Mouse (Mus musculus): ENCODE results near the gene Olfr1510. TPM values are rescaled to one million over a fixed set of nuclear protein-coding genes. Genes with fewer than 3 reads are reported as not detected.
"Not testable (repeated sequence)": the region's sequence is repeated elsewhere in the genome, so short reads cannot be mapped to it uniquely, and the experiment has no call there.

Gene Olfr1510
- polyA plus RNA-seq (2015; fragmentation: Nextera tagmentation; extraction: Ambion mirVana) = not detected in 2 replicates

- H3K9ac ChIP-seq (ENCODE audit: low read depth, low read length) = no peak within 1 kb of the TSS
- H3K9me3 ChIP-seq (ENCODE audit: control insufficient read depth, low read length) = no peaks in the 10 kb centered on the region
- no peak within 1 kb of the TSS for H3K27ac ChIP-seq (ENCODE audit: low read length)
- H3K4me2 ChIP-seq (ENCODE audit: low read depth, low read length) = no peak within 1 kb of the TSS
- no peak for ATAC-seq
- H3K4me3 ChIP-seq (ENCODE audit: low read length) = no peak within 1 kb of the TSS
- 89% methylated on average over 3 of the region's 3 CpGs for WGBS
- no peaks in the 10 kb centered on the region for H3K27me3 ChIP-seq (replicated peaks; ENCODE audit: control insufficient read depth, insufficient read depth, low read length)
- H3K4me1 ChIP-seq (ENCODE audit: control insufficient read depth, insufficient read depth, low read length) = no peaks in the 10 kb centered on the region
- H3K36me3 ChIP-seq (ENCODE audit: control insufficient read depth, insufficient read depth, low read length) = no peaks in the 10 kb centered on the region
Measured at GRCm38 (mm10) chr14:52414273-52414672, at the start of gene Olfr1510. Olfr1510 (minus strand) TSS chr14:52414373.

GRCm38 (mm10) chr14:52461928-52462327 is 47.8 kb upstream of the Olfr1510 start:
- H3K27me3 ChIP-seq (replicated peaks; ENCODE audit: control insufficient read depth, insufficient read depth, low read length) = no peaks in the 10 kb centered on the region
- ATAC-seq = no peak
- H3K4me2 ChIP-seq (ENCODE audit: low read depth, low read length) = no peak overlapping the region
- no peaks in the 10 kb centered on the region for H3K4me1 ChIP-seq (ENCODE audit: control insufficient read depth, insufficient read depth, low read length)
- no peaks in the 10 kb centered on the region for H3K36me3 ChIP-seq (ENCODE audit: control insufficient read depth, insufficient read depth, low read length)
- H3K9ac ChIP-seq (ENCODE audit: low read depth, low read length) = no peak overlapping the region
- no peaks in the 10 kb centered on the region for H3K9me3 ChIP-seq (ENCODE audit: control insufficient read depth, low read length)
- H3K27ac ChIP-seq (ENCODE audit: low read length) = no peak overlapping the region
- H3K4me3 ChIP-seq (ENCODE audit: low read length) = no peak overlapping the region

GRCm38 (mm10) chr14:52451138-52451537 is 37.0 kb upstream of the Olfr1510 start:
- no peak overlapping the region for H3K9ac ChIP-seq (ENCODE audit: low read depth, low read length)
- H3K36me3 ChIP-seq (ENCODE audit: control insufficient read depth, insufficient read depth, low read length) = no peaks in the 10 kb centered on the region
- no peaks in the 10 kb centered on the region for H3K9me3 ChIP-seq (ENCODE audit: control insufficient read depth, low read length)
- H3K4me3 ChIP-seq (ENCODE audit: low read length) = no peak overlapping the region
- no peak overlapping the region for H3K4me2 ChIP-seq (ENCODE audit: low read depth, low read length)
- H3K27ac ChIP-seq (ENCODE audit: low read length) = no peak overlapping the region
- ATAC-seq = no peak
- H3K27me3 ChIP-seq (replicated peaks; ENCODE audit: control insufficient read depth, insufficient read depth, low read length) = no peaks in the 10 kb centered on the region
- no peaks in the 10 kb centered on the region for H3K4me1 ChIP-seq (ENCODE audit: control insufficient read depth, insufficient read depth, low read length)
- 84% methylated on average over 8 of the region's 8 CpGs for WGBS

GRCm38 (mm10) chr14:52442690-52443089 is 28.5 kb upstream of the Olfr1510 start, which contains the start of gene Olfr1509:
Olfr1509 (plus strand) TSS chr14:52442990.
- Histone ChIP-seq H3K4me3 (ENCODE audit: low read length) (no peak within 1 kb of the TSS), H3K36me3 (ENCODE audit: control insufficient read depth, insufficient read depth, low read length) (no peaks in the 10 kb centered on the region), H3K27ac (ENCODE audit: low read length) (no peak within 1 kb of the TSS), H3K9ac (ENCODE audit: low read depth, low read length) (no peak within 1 kb of the TSS), H3K4me2 (ENCODE audit: low read depth, low read length) (no peak within 1 kb of the TSS), H3K4me1 (ENCODE audit: control insufficient read depth, insufficient read depth, low read length) (no peaks in the 10 kb centered on the region), H3K27me3 (replicated peaks; ENCODE audit: control insufficient read depth, insufficient read depth, low read length) (no peaks in the 10 kb centered on the region), H3K9me3 (ENCODE audit: control insufficient read depth, low read length) (no peaks in the 10 kb centered on the region)
- ATAC-seq = no peak

- H3K9me3 ChIP-seq (ENCODE audit: control insufficient read depth, low read length) = no peaks in the 10 kb centered on the region
- WGBS = 94% methylated on average over 1 of the region's 1 CpGs
- H3K4me3 ChIP-seq (ENCODE audit: low read length) = no peak overlapping the region
- H3K36me3 ChIP-seq (ENCODE audit: control insufficient read depth, insufficient read depth, low read length) = no peaks in the 10 kb centered on the region
- H3K4me2 ChIP-seq (ENCODE audit: low read depth, low read length) = no peak overlapping the region
- no peak overlapping the region for H3K9ac ChIP-seq (ENCODE audit: low read depth, low read length)
- H3K27me3 ChIP-seq (replicated peaks; ENCODE audit: control insufficient read depth, insufficient read depth, low read length) = no peaks in the 10 kb centered on the region
- no peak overlapping the region for H3K27ac ChIP-seq (ENCODE audit: low read length)
- H3K4me1 ChIP-seq (ENCODE audit: control insufficient read depth, insufficient read depth, low read length) = no peaks in the 10 kb centered on the region
- ATAC-seq = no peak
Measured at GRCm38 (mm10) chr14:52427686-52428085, 13.5 kb upstream of the Olfr1510 start.

- not testable (repeated sequence) for H3K4me3 ChIP-seq (ENCODE audit: low read length); H3K36me3 ChIP-seq (ENCODE audit: control insufficient read depth, insufficient read depth, low read length); ATAC-seq; H3K9ac ChIP-seq (ENCODE audit: low read depth, low read length); H3K27ac ChIP-seq (ENCODE audit: low read length); H3K9me3 ChIP-seq (ENCODE audit: control insufficient read depth, low read length); H3K27me3 ChIP-seq (replicated peaks; ENCODE audit: control insufficient read depth, insufficient read depth, low read length); H3K4me2 ChIP-seq (ENCODE audit: low read depth, low read length); H3K4me1 ChIP-seq (ENCODE audit: control insufficient read depth, insufficient read depth, low read length)
- WGBS = 72% methylated on average over 7 of the region's 10 CpGs
Measured at GRCm38 (mm10) chr14:52410142-52410919, 3.8 kb downstream of the Olfr1510 start.

- Histone ChIP-seq H3K36me3 (ENCODE audit: control insufficient read depth, insufficient read depth, low read length) (no peaks in the 10 kb centered on the region), H3K9me3 (ENCODE audit: control insufficient read depth, low read length) (no peaks in the 10 kb centered on the region), H3K4me2 (ENCODE audit: low read depth, low read length) (no peak within 1 kb of the TSS), H3K9ac (ENCODE audit: low read depth, low read length) (no peak within 1 kb of the TSS), H3K4me3 (ENCODE audit: low read length) (no peak within 1 kb of the TSS), H3K27me3 (replicated peaks; ENCODE audit: control insufficient read depth, insufficient read depth, low read length) (no peaks in the 10 kb centered on the region), H3K27ac (ENCODE audit: low read length) (no peak within 1 kb of the TSS), H3K4me1 (ENCODE audit: control insufficient read depth, insufficient read depth, low read length) (no peaks in the 10 kb centered on the region)
- 79% methylated on average over 4 of the region's 4 CpGs for WGBS
- no peak for ATAC-seq
Measured at GRCm38 (mm10) chr14:52397279-52397678, 16.9 kb downstream of the Olfr1510 start, which contains the start of gene Olfr1511. Olfr1511 (minus strand) TSS chr14:52397379.

DNA sequence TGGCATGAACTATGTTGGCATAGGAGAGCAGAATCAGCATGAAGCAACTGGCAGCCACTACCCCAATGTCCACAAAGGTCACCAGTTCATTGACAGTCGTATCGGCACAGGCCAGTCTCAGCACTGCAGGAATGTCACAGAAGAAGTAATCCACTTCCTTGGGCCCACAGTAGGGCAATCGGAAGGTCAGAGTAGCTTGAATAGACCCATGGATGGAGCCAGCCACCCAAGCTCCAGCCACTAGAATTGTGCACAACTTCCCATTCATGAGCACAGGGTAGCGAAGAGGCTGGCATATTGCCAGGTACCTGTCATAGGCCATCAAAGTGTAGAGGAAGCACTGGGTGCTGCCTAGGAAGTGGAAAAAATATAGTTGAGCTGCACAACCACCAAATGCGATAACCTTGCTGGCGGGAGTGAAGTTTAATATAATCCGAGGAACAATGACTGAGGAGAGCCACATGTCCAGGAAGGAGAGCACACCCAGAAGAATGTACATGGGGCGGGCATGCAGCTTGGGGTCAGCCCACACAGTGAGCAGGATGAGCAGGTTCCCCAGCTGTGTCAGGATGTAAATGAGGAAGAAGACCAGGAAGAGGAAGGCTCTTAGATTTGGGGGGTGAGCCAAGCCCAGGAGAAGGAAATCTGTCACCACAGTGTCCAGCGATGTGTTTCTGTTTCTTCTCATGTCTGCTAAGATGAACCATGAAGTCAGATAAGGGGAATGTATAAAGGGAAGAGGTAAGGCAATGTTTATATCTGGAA is 23.9 kb downstream of the Olfr1510 start:
- H3K4me1 ChIP-seq (ENCODE audit: control insufficient read depth, insufficient read depth, low read length); H3K27me3 ChIP-seq (replicated peaks; ENCODE audit: control insufficient read depth, insufficient read depth, low read length); H3K4me3 ChIP-seq (ENCODE audit: low read length); H3K4me2 ChIP-seq (ENCODE audit: low read depth, low read length); H3K9ac ChIP-seq (ENCODE audit: low read depth, low read length); H3K9me3 ChIP-seq (ENCODE audit: control insufficient read depth, low read length); H3K36me3 ChIP-seq (ENCODE audit: control insufficient read depth, insufficient read depth, low read length); H3K27ac ChIP-seq (ENCODE audit: low read length); ATAC-seq: not testable (repeated sequence)
- 78% methylated on average over 9 of the region's 9 CpGs for WGBS

DNA sequence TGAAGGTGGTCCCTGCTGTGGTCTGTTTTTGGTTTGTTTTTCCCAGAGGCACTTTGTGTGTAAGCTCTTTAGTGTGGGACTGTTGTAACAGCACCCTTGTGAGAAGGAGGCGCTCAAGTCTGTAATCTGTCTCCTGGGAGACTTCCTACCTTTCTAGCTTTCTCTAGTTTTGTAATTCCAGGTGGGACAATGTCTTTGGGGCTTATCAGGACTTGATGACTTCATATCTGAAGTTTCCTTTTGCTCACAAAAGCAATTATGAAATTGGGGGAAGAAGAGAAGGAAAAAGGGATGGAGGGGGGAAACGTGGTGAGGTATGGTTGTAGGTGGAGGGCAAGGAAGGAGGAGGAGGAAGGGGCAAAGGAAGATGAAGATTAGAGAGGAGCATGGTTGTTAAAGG is 35.1 kb downstream of the Olfr1510 start, which contains the start of gene Olfr1512:
Olfr1512 (minus strand) TSS at position 101 of the 400 bp plus-strand sequence.
- Histone ChIP-seq H3K9me3 (ENCODE audit: control insufficient read depth, low read length) (no peaks in the 10 kb centered on the region), H3K9ac (ENCODE audit: low read depth, low read length) (no peak within 1 kb of the TSS), H3K36me3 (ENCODE audit: control insufficient read depth, insufficient read depth, low read length) (no peaks in the 10 kb centered on the region), H3K4me3 (ENCODE audit: low read length) (no peak within 1 kb of the TSS), H3K4me2 (ENCODE audit: low read depth, low read length) (no peak within 1 kb of the TSS), H3K4me1 (ENCODE audit: control insufficient read depth, insufficient read depth, low read length) (no peaks in the 10 kb centered on the region), H3K27ac (ENCODE audit: low read length) (no peak within 1 kb of the TSS), H3K27me3 (replicated peaks; ENCODE audit: control insufficient read depth, insufficient read depth, low read length) (no peaks in the 10 kb centered on the region)
- WGBS = 86% methylated on average over 2 of the region's 2 CpGs
- no peak for ATAC-seq
